Mouse (Mus musculus) retina, adult 2 months (tissue): ENCODE measurements at regions not wholly inside any gene's neighbourhood (a gene's known extent, or its start where the extent isn't known, plus 50 kb on each side); places are given as distances from the start of the nearest gene placed in this dataset.

Experiments used
- DNase-seq: peaks from one replicate; pipeline ENCODE4 v3.0.0-alpha.2; 2012; ENCODE audit warnings: low read depth, low spot score

- no peak for DNase-seq
Observed at GRCm38 (mm10) chr5:119058231-119058851, 497.9 kb downstream of the Med13l start.

- DNase-seq = no peak
Observed at GRCm38 (mm10) chr5:119059223-119059622, 498.7 kb downstream of the Med13l start.

GRCm38 (mm10) chr5:119060886-119061285 lies 500.4 kb downstream of the Med13l start:
- DNase-seq = no peak

- DNase-seq = no peak
Observed at GRCm38 (mm10) chr5:119062478-119062877, 502.0 kb downstream of the Med13l start.

GRCm38 (mm10) chr5:119066666-119067065 lies 506.2 kb downstream of the Med13l start:
- DNase-seq = no peak

GRCm38 (mm10) chr5:119069765-119070333 lies 509.4 kb downstream of the Med13l start:
- DNase-seq = no peak

- DNase-seq = no peak
Observed at GRCm38 (mm10) chr5:119072712-119073111, 512.2 kb downstream of the Med13l start.

GRCm38 (mm10) chr5:119080747-119081146 lies 520.3 kb downstream of the Med13l start:
- DNase-seq = no peak

GRCm38 (mm10) chr5:119082895-119083294 lies 522.4 kb downstream of the Med13l start:
- no peak for DNase-seq

GRCm38 (mm10) chr5:119097576-119098193 lies 537.2 kb downstream of the Med13l start:
- DNase-seq = no peak

- DNase-seq = no peak
Observed at GRCm38 (mm10) chr5:119099817-119100216, 539.3 kb downstream of the Med13l start.

GRCm38 (mm10) chr5:119103503-119103902 lies 543.0 kb downstream of the Med13l start:
- DNase-seq = no peak

GRCm38 (mm10) chr5:119107898-119108297 lies 547.4 kb downstream of the Med13l start:
- DNase-seq = no peak

GRCm38 (mm10) chr5:119109501-119109900 lies 549.0 kb downstream of the Med13l start:
- no peak for DNase-seq

- no peak for DNase-seq
Observed at GRCm38 (mm10) chr5:119114074-119114473, 553.6 kb downstream of the Med13l start.

GRCm38 (mm10) chr5:119125745-119126144 lies 544.7 kb upstream of the Tbx3 start:
- no peak for DNase-seq

- no peak for DNase-seq
Observed at GRCm38 (mm10) chr5:119130176-119130575, 540.3 kb upstream of the Tbx3 start.

- no peak for DNase-seq
Observed at GRCm38 (mm10) chr5:119131461-119131860, 539.0 kb upstream of the Tbx3 start.

GRCm38 (mm10) chr5:119133378-119133777 lies 537.1 kb upstream of the Tbx3 start:
- DNase-seq = no peak

- no peak for DNase-seq
Observed at GRCm38 (mm10) chr5:119136916-119137315, 533.6 kb upstream of the Tbx3 start.

GRCm38 (mm10) chr5:119137409-119137808 lies 533.1 kb upstream of the Tbx3 start:
- no peak for DNase-seq

- DNase-seq = no peak
Observed at GRCm38 (mm10) chr5:119137821-119138221, 532.6 kb upstream of the Tbx3 start.

GRCm38 (mm10) chr5:119138293-119138692 lies 532.2 kb upstream of the Tbx3 start:
- DNase-seq = no peak
